Mouse (Mus musculus): ENCODE measurements around the gene Serpinb8.

GRCm38 (mm10) chr1:107596874-107597273 is 7.1 kb downstream of the Serpinb8 start:
- TF ChIP-seq MAX (IDR thresholded peaks at IDR 0.05) (no peak), USF1 (IDR thresholded peaks at IDR 0.05; ENCODE audit: low read depth) (no peak), CTCF (IDR thresholded peaks at IDR 0.05; ENCODE audit: control insufficient read depth, insufficient read depth, insufficient read length) (no peak), FOSL1 (IDR thresholded peaks at IDR 0.05; ENCODE audit: insufficient read depth, low read length, poor library complexity, severe bottlenecking) (no peak), CEBPB (IDR thresholded peaks at IDR 0.05; ENCODE audit: low read depth) (no peak), MYOG (IDR thresholded peaks at IDR 0.05; ENCODE audit: control insufficient read depth, extremely low read depth, insufficient read length) (no peak)
